ENCODE assay signal across 9 mouse cellular contexts in the genomic region with DNA sequence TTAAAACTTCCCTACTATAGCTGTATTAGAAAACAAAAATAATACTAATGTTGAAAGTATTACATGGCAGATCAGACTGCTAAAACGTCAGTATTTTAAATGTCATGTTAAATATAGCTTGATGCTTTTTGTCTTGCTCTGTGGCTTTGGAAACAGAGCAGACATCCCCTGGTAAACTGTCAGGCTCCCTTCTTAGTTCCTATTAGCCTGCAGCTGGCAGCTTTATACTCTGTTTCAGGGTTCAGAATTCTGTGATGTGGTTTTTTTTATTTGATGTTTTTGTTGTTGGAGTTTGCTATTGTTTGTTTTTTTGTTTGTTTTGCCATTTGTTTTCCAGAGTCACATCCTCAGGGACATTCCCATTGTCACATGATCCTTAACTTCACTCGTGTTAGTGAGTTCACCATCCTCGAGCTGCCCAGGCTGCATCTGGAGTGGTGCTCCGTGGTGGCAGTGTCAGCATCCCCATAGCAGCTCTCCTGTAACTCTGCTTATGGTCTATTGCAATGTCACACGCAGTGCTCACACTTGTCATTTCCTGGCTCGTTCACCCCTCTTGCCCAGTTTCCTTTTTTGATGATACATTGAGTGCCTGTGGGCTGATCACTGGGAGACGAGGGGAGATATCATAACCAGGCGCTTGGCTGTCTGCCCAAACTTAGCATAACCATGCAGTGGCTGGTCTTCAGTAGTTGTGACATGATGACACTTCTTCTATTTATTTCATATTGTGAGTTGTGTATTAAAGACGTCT.
A peak's percentile ranks its signal among the peaks of the same experiment; 100 is the strongest.
DNase-seq lines count a peak whose midpoint lies in the region; ATAC-seq and TF ChIP-seq lines count a peak whose summit lies in the region.
"Had no signal": no experiment of that assay in that cellular context is flagged by ENCODE, and none has a peak within 500 bp of the region (broad histone marks: within the 10 kb centered on the region; RNA-seq: fewer than 3 reads in every experiment).

No protein-coding gene starts in this region.

- peak; percentile 82 for ATAC-seq in inflammation-experienced regulatory T-cells, adult 6 months
- ATAC-seq in neutrophil, adult 5-6 weeks (ENCODE audit: extremely low read depth, insufficient number of reproducible peaks, low FRiP score, poor library complexity, severe bottlenecking) = 0 out of 2 replicates have a peak, but pooled peaks have one; percentile 41
- no peak for ATAC-seq in forebrain, embryonic 16.5 days
- ATAC-seq: Patski had no signal

- peak; percentile 44 to 46 for DNase-seq in lung, adult 18-20 months
- DNase-seq in lung, postnatal 25 days (ENCODE audit: low spot score) = no peak
- no peak for DNase-seq in layer of hippocampus, postnatal 36 days
- no peak for DNase-seq in right cerebral cortex, postnatal 25 days

- no peaks in the 10 kb centered on the region for H3K36me3 ChIP-seq in forebrain, embryonic 16.5 days (ENCODE audit: control insufficient read depth, insufficient read depth)

- peaks cover 2% of the 10 kb centered on the region; the same call in 1 of the 2 replicates for H3K4me1 ChIP-seq in bone marrow, adult 2 months (ENCODE audit: control insufficient read depth, insufficient read depth, low read length)
- no peaks in the 10 kb centered on the region for H3K4me1 ChIP-seq in forebrain, embryonic 16.5 days (replicated peaks; ENCODE audit: control insufficient read depth, insufficient read depth, low read length)

- H3K4me2 ChIP-seq in forebrain, embryonic 16.5 days (ENCODE audit: low read length) = no peak overlapping the region

- H3K27ac ChIP-seq in bone marrow, adult 2 months (ENCODE audit: control insufficient read depth, insufficient read depth, low read depth, low read length, poor library complexity) = 0 out of 2 replicates have a peak overlapping the region, but pooled peaks have one; percentile 47
- no peak overlapping the region for H3K27ac ChIP-seq in forebrain, embryonic 16.5 days (ENCODE audit: low read length)

- H3K9ac ChIP-seq in forebrain, embryonic 16.5 days (replicated peaks; ENCODE audit: low read depth, low read length) = no peak overlapping the region

- H3K27me3 ChIP-seq in forebrain, embryonic 16.5 days (replicated peaks; ENCODE audit: control insufficient read depth, insufficient read depth, low read length) = no peaks in the 10 kb centered on the region
- H3K27me3 ChIP-seq: Patski had no signal

- TF ChIP-seq POLR2A in bone marrow, adult 2 months (IDR thresholded peaks at IDR 0.05; ENCODE audit: borderline replicate concordance, control insufficient read depth, low read depth, low read length) = no peak

- no peak overlapping the region for H3K4me3 ChIP-seq in bone marrow, adult 2 months (replicated peaks; ENCODE audit: control insufficient read depth, low read depth, low read length)
- no peak overlapping the region for H3K4me3 ChIP-seq in forebrain, embryonic 16.5 days (replicated peaks; ENCODE audit: low read length)

- 10% methylated on average over 9 of the region's 9 CpGs for WGBS in bone marrow, adult 2 months
- 81% methylated on average over 9 of the region's 9 CpGs for WGBS in forebrain, embryonic 16.5 days

- TF ChIP-seq CTCF in bone marrow, adult 2 months (IDR thresholded peaks at IDR 0.05; ENCODE audit: control insufficient read depth, insufficient read depth, low read length) = no peak

- no peaks in the 10 kb centered on the region for H3K9me3 ChIP-seq in forebrain, embryonic 16.5 days (ENCODE audit: control insufficient read depth, low read length)

Comparison
In these comparisons a context has a peak if more than half of its experiments do, and no peak if none do; other contexts are left out.
1. DNase-seq: peak in lung, adult 18-20 months (2 of 2); none in lung, postnatal 25 days (single experiment), layer of hippocampus, postnatal 36 days (0 of 2) and right cerebral cortex, postnatal 25 days (single experiment).